Mouse (Mus musculus) thymus, postnatal 0 days (tissue): Measurements from ENCODE around the gene Gng11. TPM values are rescaled to one million over a fixed set of nuclear protein-coding genes. Genes with fewer than 3 reads are reported as not detected.

Source experiments
- DNase-seq: peaks from one replicate; pipeline ENCODE4 v3.0.0-alpha.2; 2015; ENCODE audit warnings: low spot score
- polyA plus RNA-seq: library from polyadenylated mRNA; unstranded; fragments of >200 nt; fragmentation: Nextera tagmentation; extraction: Ambion mirVana; gene quantifications from 2 replicates; pipeline ENCODE4 v1.2.1, GENCODE M21; 2015

The Gng11 gene
- polyA plus RNA-seq: 26.3 and 29.1 TPM in 2 replicates

- no peak for DNase-seq
Observed at GRCm38 (mm10) chr6:4003890-4004306, at the start of gene Gng11. TSS of gene Gng11 (plus strand) at chr6:4003904.

- DNase-seq: no peak
Observed at GRCm38 (mm10) chr6:3954969-3955368, 48.7 kb upstream of the Gng11 start.

- no peak for DNase-seq
Observed at GRCm38 (mm10) chr6:3967676-3968626, 35.8 kb upstream of the Gng11 start.

- DNase-seq: no peak
Observed at GRCm38 (mm10) chr6:3973679-3974078, 30.0 kb upstream of the Gng11 start.

- no peak for DNase-seq
Observed at GRCm38 (mm10) chr6:3982661-3983284, 20.9 kb upstream of the Gng11 start.

DNA sequence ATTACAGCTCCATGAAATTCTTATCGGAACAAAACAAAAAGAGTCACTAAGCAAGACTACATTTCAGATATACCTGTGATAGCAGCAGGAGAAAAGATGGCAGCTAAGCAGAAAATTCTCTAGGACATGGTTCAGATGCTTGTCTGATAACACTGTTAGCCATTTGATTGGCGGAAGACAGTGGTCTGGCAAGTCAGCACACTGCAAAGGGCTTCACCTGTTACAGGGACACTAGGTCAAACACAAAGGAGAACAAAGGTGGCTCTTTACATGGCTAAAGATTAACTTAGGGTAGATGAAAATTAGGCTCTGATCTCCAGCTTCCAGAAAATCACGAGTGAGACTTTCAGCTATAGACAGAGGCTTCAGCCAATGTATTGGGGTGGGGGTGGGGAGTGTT, 15.0 kb upstream of the Gng11 start, which contains the start of gene Tfpi2:
Tfpi2 (minus strand) TSS at position 170 of the 400 bp plus-strand sequence.
- no peak for DNase-seq

DNA sequence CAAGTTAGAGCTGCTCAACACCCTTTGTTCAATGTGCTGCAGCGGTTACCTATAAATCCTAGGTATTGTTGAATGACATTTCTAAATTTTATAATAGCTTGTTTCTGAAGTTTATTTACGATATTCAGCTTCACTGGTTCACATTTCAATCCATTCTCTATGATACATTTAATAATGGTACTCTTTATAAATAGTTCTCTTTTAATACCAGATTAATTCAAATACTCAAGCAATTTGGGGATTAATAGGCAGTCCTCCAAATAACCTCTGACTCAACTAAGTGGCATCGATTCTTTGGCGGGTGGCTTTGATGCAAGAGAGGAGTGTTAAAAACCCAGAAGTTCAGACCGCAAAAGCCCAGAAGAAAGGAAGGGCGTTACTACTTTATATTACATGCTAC, 10.2 kb upstream of the Gng11 start, which contains the start of gene Gngt1:
Gngt1 (plus strand) TSS at position 301 of the 400 bp plus-strand sequence.
- no peak for DNase-seq

GRCm38 (mm10) chr6:3998089-3998488, 5.6 kb upstream of the Gng11 start:
- no peak for DNase-seq

DNA sequence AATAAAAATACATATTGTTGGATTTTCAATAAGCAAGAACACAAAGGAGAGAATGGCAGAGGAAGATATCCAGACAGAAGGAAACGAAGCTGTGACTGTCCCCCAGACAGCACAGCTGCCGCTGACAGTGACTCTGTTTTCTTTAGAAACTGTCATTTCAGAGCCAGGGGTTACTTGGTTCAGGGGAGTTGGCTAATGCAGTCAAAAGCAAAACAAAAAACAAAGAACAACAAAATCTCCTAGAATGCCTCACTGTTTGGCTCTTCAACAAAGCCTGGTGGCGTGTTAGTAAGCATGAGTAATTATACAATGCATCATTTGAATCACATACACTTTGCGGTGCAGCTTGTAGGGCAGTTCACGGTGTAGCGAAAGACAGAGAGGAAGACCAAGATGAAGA, 4.4 kb upstream of the Gng11 start:
- DNase-seq: no peak

GRCm38 (mm10) chr6:4000716-4001115, 3.0 kb upstream of the Gng11 start:
- DNase-seq: no peak

GRCm38 (mm10) chr6:4003445-4003844, 259 bp upstream of the Gng11 start:
- DNase-seq: no peak

GRCm38 (mm10) chr6:4004808-4005207, 1.1 kb downstream of the Gng11 start:
- no peak for DNase-seq

- no peak for DNase-seq
Observed at GRCm38 (mm10) chr6:4008501-4009040, 4.9 kb downstream of the Gng11 start.

DNA sequence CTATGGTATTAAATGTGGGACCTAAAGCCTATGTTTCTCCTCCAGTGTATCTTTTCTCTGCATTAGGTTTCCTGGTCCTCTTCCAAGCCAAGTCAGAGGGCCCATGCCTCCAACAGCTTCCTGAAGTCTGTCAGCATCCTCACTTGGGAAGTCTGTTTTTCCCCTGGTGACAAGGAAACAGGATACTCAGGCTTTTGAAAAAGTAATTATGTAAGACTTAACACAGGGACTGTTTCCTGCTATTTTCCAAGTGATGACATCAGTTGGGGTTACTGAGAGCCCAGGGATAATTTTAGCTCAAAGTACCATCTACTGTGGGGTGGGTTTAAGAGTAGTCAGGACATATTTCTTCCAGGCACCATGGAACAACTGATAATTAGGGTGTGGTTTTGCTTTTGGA, 5.8 kb downstream of the Gng11 start:
- DNase-seq: no peak

- DNase-seq: no peak
Observed at GRCm38 (mm10) chr6:4022645-4023044, 18.9 kb downstream of the Gng11 start.

- no peak for DNase-seq
Observed at GRCm38 (mm10) chr6:4026367-4026766, 22.7 kb downstream of the Gng11 start.

GRCm38 (mm10) chr6:4030956-4031355, 27.3 kb downstream of the Gng11 start:
- DNase-seq: no peak

GRCm38 (mm10) chr6:4041821-4042220, 38.1 kb downstream of the Gng11 start:
- no peak for DNase-seq

DNA sequence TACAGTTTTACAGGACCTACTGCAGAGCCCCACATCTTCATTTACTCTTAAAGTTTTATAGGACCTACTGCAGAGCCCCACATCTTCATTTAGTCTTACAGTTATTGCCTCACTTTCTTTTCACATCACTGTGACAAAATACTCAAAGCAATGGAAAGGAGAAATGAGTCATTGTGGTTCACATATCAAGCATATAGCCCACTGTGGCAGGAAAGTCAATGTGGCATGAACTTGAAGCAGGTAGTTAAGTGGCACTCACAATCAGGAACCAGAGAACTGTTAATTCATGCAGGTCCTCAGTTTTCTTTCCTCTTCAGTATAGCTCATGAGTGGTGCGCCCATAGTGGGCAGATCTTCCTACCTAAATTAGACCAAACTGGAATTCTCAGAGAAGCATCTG, 43.5 kb downstream of the Gng11 start:
- DNase-seq: no peak

GRCm38 (mm10) chr6:4052843-4053242, 49.1 kb downstream of the Gng11 start:
- no peak for DNase-seq

GRCm38 (mm10) chr6:4054387-4054786, 50.7 kb downstream of the Gng11 start:
- no peak for DNase-seq
